Mouse (Mus musculus): Measurements from ENCODE around the gene Mical3. TPM values are rescaled to one million over a fixed set of nuclear protein-coding genes. Genes with fewer than 3 reads are reported as not detected.

Mical3 gene
- total RNA-seq, 2 experiments from 2014 or later: 123 to 140 TPM

GRCm38 (mm10) chr6:121064356-121065015 lies 66.3 kb downstream of the Mical3 start:
- intact Hi-C loops (cut with DNase I): loop anchor here (5.0 kb wide), 1 partner anchor 43 kb away; no protein-coding TSS in a partner anchor

GRCm38 (mm10) chr6:121063771-121064170 lies 67.0 kb downstream of the Mical3 start:
- intact Hi-C loops (cut with DNase I): no loop called here
- no peak for DNase-seq (ENCODE audit: low spot score)

More at GRCm38 (mm10) chr6:121064356-121065015, 66.3 kb downstream of the Mical3 start:
- DNase-seq (ENCODE audit: low spot score): no peak

GRCm38 (mm10) chr6:121062891-121063408 lies 67.8 kb downstream of the Mical3 start:
- DNase-seq (ENCODE audit: low spot score): no peak
- intact Hi-C loops (cut with DNase I): no loop called here

DNA sequence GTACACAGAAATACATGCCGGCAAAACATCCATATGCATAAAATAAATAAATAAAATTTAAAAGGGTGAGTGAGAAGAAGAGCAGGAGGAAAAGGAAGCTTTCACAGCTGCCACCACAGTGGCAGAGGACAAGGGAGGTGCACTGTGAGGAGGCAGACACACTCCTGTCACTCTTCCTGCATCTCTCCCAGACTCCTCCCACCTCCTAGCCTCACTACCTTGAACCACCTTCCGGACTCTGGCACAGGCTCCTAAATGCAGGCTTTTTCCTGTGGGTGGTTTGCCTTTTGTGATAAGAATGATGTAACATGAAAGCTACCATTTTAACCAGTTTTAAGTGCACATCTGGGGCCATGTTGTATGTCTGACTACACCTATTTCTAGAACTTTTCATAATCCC lies 72.8 kb downstream of the Mical3 start:
- DNase-seq (ENCODE audit: low spot score): no peak
- intact Hi-C loops (cut with DNase I): no loop called here

DNA sequence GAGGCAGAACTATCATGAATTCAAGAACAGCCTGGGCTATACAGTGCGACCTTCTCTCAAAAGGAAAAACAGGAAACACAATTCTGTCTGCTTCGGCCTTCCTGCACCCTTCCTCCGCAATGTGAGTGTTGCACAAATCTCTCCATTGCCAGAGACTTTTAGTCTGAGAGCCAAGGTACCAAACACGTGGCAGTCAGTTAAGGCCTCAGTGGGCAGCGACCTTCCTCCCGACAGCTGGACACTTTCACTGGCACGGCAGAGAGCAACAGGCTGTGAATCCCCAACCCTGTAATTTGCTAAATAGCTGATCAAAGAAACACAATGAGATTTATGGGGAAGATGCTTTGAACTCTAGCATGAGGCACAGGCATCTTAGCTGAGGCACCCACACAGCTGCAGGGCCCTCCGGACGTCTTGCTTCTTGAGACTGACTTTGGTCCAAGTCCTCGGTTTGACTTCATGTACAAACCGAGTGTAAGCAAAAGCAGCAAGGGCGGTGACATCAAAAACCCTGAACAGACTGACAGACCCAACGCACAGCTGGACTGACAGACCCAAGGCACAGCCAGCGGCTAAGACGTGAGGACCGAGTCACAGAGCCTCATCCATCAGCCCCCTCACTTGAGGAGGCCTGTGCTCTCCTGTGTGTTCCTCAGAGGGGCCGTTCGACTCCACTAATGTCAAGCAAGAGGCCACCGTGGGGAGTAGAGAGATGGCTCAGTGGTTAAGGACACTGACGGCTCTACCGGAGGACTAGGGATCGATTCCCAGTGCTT lies 73.4 kb downstream of the Mical3 start:
- intact Hi-C loops (cut with DNase I): no loop called here
- no peak for DNase-seq (ENCODE audit: low spot score)

- intact Hi-C loops (cut with DNase I): no loop called here
- DNase-seq (ENCODE audit: low spot score): no peak
Observed at GRCm38 (mm10) chr6:121055496-121055895, 75.3 kb downstream of the Mical3 start.

GRCm38 (mm10) chr6:121054908-121055307 lies 75.9 kb downstream of the Mical3 start:
- intact Hi-C loops (cut with DNase I): no loop called here
- DNase-seq (ENCODE audit: low spot score): no peak

GRCm38 (mm10) chr6:121054340-121054739 lies 76.5 kb downstream of the Mical3 start:
- intact Hi-C loops (cut with DNase I): no loop called here
- DNase-seq (ENCODE audit: low spot score): no peak

- intact Hi-C loops (cut with DNase I): no loop called here
- no peak for DNase-seq (ENCODE audit: low spot score)
Observed at GRCm38 (mm10) chr6:121053585-121054112, 77.2 kb downstream of the Mical3 start.

- intact Hi-C loops (cut with DNase I): no loop called here
- DNase-seq (ENCODE audit: low spot score): no peak
Observed at GRCm38 (mm10) chr6:121051972-121052629, 78.7 kb downstream of the Mical3 start.

DNA sequence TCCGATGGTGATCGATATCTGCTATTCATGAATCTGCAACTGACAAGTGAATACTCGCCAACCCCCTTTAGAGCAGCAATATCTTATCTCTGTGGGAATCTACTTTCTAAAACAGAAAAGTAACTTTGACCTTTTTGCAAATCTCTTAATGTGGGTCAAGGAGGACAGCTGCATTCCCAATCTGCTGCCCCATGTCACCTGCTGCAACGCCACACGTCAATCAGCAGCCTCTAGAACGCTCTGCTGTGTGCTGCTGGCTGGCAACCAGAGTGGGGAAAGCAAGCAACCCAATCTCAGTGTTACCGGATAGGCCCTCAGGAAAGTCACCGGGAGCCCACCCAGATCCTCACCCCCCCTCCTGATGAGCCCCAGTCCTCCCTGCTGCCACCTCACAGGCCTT lies 79.4 kb downstream of the Mical3 start:
- no peak for DNase-seq (ENCODE audit: low spot score)
- intact Hi-C loops (cut with DNase I): no loop called here

GRCm38 (mm10) chr6:121048696-121049095 lies 82.1 kb downstream of the Mical3 start:
- intact Hi-C loops (cut with DNase I): no loop called here

DNA sequence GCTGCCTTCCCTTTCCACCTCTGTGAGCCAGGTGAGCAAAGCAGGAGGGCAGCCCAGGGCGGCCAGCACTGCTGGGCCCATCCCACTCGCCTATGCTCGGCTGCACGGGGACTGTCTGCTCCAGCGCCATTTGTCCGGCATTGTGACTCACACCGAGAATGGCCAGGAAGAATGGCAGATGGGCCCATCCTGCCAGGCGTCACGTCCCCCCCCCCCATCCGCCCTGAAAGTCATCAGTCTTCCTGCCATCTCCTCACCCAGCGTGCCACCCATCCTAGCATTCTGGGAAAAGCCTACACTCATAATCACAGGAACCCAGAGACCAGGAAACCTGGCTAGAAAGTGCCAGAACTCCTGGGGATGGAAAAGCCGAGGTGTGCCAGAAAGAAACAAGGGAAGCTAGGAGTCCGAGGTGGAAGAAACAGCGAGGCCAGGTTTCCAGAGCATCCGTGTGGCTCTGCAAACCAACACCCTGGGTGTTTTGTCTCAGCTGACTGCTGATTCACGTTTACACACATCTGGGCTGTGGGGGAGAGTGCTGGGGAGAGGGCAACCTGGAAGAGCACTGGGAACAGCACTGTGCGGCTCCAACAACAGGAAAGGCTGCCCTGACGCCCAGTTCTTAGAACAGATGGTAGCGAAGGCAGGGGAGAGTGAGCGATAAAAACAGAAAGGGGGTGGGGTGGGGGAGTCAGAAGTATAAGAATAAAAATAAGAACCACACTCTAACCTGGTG lies 85.3 kb downstream of the Mical3 start:
- intact Hi-C loops (cut with DNase I): loop anchor here (2.0 kb wide), 1 partner anchor 21 kb away; no protein-coding TSS in a partner anchor
- no peak for DNase-seq (ENCODE audit: low spot score)

More at GRCm38 (mm10) chr6:121048696-121049095, 82.1 kb downstream of the Mical3 start:
- no peak for DNase-seq (ENCODE audit: low spot score)

GRCm38 (mm10) chr6:121043434-121044189 lies 87.2 kb downstream of the Mical3 start:
- intact Hi-C loops (cut with DNase I): no loop called here
- DNase-seq (ENCODE audit: low spot score): no peak

GRCm38 (mm10) chr6:121039719-121040118 lies 91.1 kb downstream of the Mical3 start:
- no peak for DNase-seq (ENCODE audit: low spot score)
- intact Hi-C loops (cut with DNase I): no loop called here

DNA sequence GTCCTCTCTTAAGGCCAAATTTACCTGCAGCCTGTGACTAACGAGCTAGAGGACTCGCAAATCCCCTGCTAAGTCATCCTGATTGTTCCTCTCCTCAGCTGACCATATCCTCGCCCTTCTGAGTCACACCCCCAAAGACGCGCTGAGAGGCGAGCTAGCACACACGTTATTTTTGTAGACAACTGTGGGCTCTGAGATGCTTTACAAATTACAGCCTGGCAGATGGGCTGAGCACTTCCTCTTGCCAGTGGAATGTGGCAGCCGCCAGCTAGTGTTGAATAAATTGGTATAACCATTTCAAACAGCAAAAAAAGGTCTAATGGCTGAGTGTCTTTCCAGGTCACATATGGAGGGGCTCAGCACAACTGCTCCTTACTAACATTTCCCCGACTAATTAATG lies 91.5 kb downstream of the Mical3 start:
- DNase-seq (ENCODE audit: low spot score): no peak
- intact Hi-C loops (cut with DNase I): no loop called here

- intact Hi-C loops (cut with DNase I): no loop called here
- no peak for DNase-seq (ENCODE audit: low spot score)
Observed at GRCm38 (mm10) chr6:121037086-121037485, 93.7 kb downstream of the Mical3 start.

DNA sequence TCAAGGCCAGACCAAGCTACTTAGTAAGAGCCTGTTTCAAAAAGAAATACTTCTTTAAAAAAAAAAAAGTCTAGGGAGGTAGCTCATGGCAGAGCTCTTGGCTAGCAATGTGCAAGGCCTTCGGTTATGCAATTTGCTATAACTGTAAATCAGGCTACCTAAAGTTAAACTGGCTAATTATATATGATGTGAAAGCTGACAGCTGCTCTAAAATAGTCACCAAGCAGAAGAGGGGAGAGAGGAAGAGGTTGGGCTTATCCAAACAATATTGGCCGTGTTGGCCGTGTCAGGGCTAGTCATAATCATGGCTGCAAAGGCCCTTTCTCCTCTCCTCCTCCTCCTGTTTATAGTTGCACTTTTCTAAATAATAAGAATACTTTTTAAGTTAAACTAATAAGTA lies 94.9 kb downstream of the Mical3 start:
- DNase-seq (ENCODE audit: low spot score): no peak
- intact Hi-C loops (cut with DNase I): no loop called here

DNA sequence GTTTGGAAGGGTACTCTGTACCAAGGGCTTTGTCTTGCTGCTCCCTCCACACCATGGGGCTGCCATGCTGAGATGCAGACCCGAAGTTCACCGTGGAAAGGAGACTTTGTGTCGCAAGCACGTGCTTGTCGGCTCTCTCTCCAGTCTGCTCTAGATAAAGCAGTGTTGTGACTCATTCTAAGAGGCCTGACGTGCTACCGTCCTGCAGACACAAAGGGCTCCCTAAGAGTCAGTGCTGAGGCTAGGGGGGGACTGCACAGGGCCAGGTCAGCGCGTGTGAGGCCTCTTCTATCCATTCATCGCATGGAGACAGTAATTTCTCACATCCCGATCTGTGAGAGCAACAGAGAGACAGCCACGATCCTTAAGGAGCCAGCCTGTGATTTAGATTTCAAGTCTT lies 95.5 kb downstream of the Mical3 start:
- intact Hi-C loops (cut with DNase I): no loop called here
- DNase-seq (ENCODE audit: low spot score): no peak
